Mouse (Mus musculus): ENCODE results near the gene Zfp598. TPM values are rescaled to one million over a fixed set of nuclear protein-coding genes. Genes with fewer than 3 reads are reported as not detected.

Zfp598 gene
- total RNA-seq (2017), result 14.6 to 21.7 TPM (median 15.7 TPM) in 3 replicates

DNA sequence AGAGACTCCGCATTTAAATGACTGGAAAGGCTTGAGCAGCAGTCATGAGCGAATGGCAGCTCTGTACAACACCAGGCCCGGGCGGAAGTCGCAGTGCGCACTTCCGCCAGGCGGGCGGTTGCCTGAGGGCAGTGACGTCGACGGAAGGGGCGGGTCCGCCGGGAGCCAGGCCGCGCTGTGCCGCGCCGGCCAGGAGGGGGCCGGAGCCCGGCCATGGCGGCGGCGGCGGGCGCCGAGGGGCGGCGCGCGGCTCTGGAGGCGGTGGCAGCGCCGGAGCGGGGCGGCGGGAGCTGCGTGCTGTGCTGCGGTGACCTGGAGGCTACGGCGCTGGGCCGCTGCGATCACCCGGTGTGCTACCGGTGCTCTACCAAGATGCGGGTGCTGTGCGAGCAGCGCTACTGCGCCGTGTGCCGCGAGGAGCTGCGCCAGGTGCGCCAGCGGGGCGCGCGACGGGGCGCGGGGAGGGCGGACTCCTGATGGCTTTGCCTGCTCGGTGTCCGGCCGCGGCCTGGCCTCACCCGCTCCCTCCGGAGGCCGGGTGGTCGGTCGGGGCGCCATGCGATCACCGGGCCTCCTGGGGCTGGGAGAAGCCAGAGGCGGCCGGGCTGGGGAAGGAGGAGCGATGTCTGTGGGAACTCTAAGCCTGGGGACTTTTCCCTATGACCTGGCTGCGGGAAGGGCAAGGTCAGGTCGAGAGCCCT lies at the start of gene Zfp598:
TSS of gene Zfp598 (plus strand) at position 143 of the 701 bp plus-strand sequence.
- ATAC-seq (replicated peaks; ENCODE audit: insufficient number of reproducible peaks, low FRiP score, low TSS enrichment, poor library complexity, severe bottlenecking), result peak; percentile 86

DNA sequence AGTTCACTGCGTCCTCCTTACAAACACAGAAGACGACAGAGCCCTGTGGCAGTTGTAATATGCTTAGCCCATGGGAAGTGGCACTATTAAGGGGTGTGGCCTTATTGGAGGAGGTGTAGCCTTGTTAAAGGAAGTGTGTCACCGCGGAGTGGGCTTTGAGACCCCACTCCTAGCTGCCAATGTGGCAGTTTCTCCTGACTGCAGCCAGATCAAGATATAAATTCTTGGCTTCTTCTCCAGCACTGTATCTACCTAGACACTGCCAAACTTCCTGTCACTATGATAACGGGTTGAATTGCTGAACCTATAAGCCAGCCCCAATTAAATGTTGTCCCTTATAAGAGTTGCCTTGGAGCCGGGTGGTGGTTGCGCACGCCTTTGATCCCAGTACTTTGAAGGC lies 44.0 kb upstream of the Zfp598 start:
- no peak for ATAC-seq (replicated peaks; ENCODE audit: insufficient number of reproducible peaks, low FRiP score, low TSS enrichment, poor library complexity, severe bottlenecking)

DNA sequence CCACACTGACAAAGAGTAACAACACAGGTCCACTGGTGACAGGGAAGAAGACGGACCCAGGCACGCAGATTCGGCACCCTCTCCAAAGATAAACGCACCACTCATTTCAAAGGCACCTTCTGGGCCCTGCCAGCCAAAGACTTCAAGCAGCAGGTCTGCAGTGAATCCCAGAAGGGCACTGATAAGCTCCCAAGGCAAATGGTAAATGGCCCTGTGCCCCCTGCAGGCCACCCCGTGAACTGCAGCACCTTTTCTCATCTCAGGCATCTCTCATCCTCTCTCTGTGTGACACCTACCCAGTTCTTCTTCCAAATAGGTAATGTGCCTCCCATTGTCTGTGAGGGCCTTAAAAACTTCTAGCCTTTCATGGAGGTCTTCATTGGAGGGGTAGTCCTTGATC lies 40.8 kb upstream of the Zfp598 start:
- ATAC-seq (replicated peaks; ENCODE audit: insufficient number of reproducible peaks, low FRiP score, low TSS enrichment, poor library complexity, severe bottlenecking), result peak; percentile 71

DNA sequence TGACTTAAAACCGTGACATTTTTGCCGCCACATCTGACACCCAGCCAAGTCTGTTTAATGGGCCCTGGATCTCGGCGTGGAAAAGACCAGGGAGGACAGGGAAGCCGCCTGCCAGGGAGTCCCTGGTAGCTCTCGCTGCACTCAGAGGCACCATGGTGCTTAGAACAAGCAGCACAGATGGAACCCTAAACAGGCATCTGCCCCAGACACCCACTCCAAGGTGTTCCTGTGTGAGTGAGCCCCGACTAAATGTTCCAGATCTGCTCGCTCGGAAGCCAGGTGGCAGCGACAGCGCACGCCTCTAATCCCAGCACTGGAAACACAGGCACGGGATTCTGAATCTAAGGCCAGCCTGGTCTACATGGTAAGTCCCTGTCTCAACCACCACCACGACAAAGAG lies 39.4 kb upstream of the Zfp598 start:
- ATAC-seq (replicated peaks; ENCODE audit: insufficient number of reproducible peaks, low FRiP score, low TSS enrichment, poor library complexity, severe bottlenecking), result no peak

DNA sequence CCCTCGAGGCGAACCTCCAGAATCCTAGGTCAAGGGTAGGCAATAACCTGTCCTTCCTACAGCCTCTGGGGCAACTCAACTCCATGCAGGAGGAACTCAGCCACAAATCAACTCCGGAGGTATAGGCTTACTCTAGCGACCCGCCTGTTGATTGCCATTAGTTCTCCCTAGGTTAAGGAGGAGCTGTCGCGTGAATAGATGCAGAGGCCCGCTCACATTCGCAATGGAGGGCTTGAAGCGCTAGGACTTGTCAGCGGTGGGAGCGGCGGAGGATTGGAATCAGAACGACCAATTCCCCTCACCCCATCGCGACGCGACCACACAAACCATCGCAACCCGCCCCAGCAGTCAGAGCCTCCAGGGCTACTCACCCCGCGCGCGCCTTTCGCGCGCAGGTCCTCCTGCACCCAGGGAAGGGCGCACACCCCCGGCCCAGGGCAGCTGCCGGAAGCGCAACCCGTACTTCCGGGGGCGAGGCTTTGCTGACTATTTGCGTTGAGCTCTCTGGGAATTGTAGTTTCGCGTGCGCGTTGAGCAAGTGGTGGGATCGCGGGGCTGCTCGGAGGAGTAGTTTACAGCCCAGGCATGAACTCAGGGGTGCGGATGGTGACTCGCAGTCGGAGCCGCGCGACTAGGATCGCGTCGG lies 37.2 kb upstream of the Zfp598 start, which contains the start of the genes Tsc2 and Nthl1:
TSS of gene Tsc2 (minus strand) at position 464 of the 646 bp plus-strand sequence.
TSS of gene Nthl1 (plus strand) at position 514 of the 646 bp plus-strand sequence.
- ATAC-seq (replicated peaks; ENCODE audit: insufficient number of reproducible peaks, low FRiP score, low TSS enrichment, poor library complexity, severe bottlenecking), result peak; percentile 64

DNA sequence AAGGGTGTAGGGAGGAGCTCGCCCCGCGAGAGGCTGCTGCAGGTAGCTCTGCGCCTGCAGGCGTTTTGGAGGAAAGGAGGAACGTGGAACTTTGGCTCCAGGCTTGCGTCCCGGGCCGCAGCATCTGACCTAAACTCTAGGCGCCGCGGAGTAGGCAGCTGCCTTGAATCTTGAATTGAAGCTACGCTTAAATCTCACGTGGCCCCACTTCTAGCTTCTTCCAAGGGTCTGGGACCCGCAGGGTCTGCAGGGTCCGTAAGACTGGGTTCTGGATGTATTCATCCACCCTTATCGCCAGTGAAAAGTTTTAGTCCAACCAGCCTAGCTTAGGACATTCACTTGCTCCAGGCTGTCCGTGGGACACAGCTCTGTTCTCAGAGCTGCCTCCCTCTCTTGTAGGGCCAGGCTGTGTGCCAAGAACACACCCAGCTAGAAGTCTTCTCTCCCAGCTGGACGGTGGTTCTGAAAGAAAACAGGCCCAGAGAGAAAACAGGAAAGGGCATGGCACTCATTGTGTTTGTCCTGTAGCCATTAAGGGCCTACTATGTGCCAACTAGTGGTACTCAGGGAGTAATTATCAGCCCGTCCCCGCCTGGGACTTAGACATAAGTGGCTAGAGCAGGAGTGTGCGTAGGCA lies 36.6 kb upstream of the Zfp598 start:
- ATAC-seq (replicated peaks; ENCODE audit: insufficient number of reproducible peaks, low FRiP score, low TSS enrichment, poor library complexity, severe bottlenecking), result no peak

DNA sequence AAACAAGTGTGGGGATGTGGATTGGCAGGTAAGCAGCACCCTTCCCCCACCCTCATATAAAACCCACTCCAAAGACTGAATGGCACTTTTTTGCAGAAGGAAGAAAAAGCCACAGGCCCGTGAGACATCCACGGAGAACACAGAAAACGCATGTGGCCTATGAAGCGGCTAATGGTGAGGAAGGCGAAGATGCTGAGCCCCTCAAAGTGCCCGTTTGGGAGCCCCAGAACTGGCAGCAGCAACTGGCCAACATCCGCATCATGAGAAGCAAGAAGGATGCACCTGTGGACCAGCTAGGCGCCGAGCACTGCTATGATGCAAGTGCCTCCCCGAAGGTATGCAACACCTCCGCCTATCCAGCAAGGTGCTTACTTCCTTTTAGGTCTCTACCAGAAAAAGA lies 35.7 kb upstream of the Zfp598 start:
- no peak for ATAC-seq (replicated peaks; ENCODE audit: insufficient number of reproducible peaks, low FRiP score, low TSS enrichment, poor library complexity, severe bottlenecking)

DNA sequence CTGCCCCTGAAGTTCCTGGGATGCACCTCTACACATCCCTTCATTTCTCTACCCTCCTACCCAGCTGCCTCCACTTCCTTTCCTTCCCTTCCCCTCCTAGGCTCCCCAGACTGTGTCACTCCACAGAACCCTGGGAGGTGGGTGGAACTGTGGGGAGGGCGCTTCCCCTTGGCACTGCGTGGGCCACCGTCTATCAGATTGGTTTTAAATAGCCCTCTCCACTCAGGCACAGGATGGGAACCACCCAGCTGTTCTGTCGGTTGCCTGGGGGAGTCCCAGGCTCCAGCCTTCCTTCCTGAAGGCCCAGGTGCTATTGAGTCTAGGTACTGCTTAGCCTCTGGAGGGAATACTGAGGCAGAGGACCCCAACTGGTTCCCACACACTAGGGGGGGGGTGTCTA lies 34.5 kb upstream of the Zfp598 start:
- no peak for ATAC-seq (replicated peaks; ENCODE audit: insufficient number of reproducible peaks, low FRiP score, low TSS enrichment, poor library complexity, severe bottlenecking)

DNA sequence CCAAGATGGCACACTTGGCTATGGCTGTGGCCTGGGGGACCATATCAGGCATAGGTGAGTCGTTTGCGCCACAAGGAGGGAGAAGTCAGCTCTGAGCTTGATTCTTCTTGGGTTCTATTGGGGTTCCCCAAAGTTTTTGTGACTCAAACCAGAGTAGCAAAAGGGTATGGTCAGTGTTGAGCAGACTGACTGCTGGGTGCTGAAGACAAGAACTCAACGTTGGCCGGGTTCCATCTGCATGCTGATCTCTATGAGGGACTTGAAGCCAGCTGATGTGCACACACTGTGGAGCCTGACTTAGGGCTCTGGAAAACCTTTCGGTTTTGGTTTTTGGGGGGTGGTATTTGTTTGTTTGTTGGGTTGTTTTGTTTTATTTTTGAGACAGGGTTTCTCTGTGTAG lies 33.8 kb upstream of the Zfp598 start:
- no peak for ATAC-seq (replicated peaks; ENCODE audit: insufficient number of reproducible peaks, low FRiP score, low TSS enrichment, poor library complexity, severe bottlenecking)

DNA sequence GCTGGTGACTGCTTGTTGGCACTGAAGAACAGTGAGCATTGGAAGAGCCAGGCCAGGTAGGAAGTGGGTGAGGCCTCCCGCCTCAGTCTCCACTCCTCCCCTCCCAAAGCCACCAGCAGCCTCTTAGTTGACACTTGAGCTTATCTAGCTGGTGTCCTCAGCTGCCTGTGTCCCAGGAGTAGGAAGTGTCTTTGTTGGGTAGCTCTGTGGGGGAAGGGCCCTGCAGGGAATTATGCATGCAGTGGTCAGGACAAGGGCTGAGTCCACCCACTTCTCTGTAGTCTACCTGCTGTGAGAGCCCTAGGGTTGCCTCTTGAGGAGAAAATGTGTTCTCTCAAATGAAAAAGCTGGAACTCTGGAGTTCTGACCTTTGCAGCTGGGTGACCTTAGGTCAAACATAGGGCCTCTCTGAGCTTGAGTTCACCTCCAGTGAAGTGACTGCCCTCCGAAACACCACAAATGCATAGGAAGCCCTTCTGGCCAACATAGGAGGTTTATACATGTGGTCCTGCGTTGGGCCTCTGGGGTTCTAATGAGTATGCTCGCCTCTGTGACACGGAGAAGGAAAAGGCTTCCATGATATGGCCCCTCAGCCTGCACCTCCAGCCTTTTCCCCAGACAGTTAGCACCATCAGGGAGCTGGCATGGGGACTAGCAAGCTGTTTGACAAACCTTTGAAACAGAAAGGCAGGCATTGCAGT lies 32.6 kb upstream of the Zfp598 start:
- ATAC-seq (replicated peaks; ENCODE audit: insufficient number of reproducible peaks, low FRiP score, low TSS enrichment, poor library complexity, severe bottlenecking), result no peak

DNA sequence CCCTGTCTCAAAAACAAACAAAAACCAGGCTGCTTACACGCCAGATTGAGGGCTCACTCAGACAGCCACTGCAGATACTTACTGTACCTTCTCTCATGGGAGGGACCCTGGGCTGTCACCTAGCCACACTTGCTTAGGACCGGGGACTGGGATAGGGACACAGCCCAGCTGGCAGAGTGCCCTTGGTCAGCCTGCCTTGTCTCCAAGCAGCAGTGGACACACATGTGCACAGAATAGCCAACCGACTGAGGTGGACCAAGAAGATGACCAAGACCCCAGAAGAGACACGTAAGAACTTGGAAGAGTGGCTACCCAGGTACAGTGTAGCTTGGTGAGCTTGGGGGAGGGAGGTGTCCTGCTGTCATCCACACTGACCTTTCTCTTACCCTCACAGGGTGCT lies 31.3 kb upstream of the Zfp598 start:
- no peak for ATAC-seq (replicated peaks; ENCODE audit: insufficient number of reproducible peaks, low FRiP score, low TSS enrichment, poor library complexity, severe bottlenecking)

DNA sequence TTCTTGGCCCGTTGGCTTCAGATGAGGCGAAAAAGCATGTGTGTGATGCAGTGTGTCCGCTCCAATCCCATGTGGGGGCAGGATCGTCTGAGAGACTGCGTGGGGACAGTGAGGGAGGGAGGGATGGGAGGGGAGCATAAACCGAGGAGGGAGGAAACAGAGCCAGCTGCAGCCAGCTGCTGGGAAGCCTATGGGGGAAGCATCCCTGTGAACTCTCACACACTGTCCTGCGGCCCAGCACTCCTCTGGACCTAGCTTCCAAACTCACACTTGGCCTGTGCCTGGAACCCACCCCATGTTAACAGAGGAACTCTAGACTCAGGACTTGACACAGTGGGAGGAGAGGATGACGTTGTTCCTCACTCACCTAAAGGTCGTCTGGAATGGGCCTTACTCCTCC lies 30.6 kb upstream of the Zfp598 start:
- ATAC-seq (replicated peaks; ENCODE audit: insufficient number of reproducible peaks, low FRiP score, low TSS enrichment, poor library complexity, severe bottlenecking), result no peak

DNA sequence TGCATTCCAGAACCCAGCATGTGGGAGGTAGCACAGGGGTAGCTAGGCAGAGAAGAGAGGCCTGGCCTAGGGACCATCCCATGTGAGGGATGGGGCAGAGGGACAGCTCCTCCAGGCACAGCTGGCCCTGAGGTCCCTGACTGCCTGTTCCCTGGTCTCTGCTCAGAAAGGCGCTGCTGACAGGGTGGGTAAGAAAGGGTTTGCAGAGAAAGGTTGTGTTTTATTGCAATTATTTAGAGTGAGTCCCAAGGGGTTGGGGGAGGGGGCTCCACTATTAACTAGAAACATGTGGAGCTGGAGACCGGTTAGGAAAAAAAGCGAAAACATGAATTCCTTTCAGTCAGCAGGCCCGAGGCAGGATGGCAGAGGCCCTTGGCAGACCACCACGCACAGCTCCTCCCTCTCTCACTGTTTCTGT lies 29.9 kb upstream of the Zfp598 start:
- ATAC-seq (replicated peaks; ENCODE audit: insufficient number of reproducible peaks, low FRiP score, low TSS enrichment, poor library complexity, severe bottlenecking), result no peak

DNA sequence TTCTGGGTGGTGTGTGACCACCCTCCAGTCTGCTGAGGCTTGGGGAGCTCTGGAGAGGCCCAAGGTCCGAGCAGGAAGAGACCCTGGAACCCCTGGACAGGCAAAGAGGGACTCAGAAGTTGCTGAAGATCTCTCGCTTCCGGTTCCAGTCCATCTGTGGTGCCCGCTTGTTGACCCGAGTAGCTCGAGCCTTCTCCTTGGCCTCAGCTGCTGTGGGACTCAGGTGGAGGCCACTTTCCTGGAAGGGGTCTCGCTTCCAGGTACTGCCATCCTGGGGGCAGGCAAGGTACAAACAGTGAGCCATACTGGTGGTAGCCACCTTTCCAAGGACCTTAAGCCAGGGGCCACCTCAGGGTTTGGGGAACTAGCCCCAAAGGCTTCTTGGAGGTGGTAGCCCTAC lies 29.4 kb upstream of the Zfp598 start:
- no peak for ATAC-seq (replicated peaks; ENCODE audit: insufficient number of reproducible peaks, low FRiP score, low TSS enrichment, poor library complexity, severe bottlenecking)

DNA sequence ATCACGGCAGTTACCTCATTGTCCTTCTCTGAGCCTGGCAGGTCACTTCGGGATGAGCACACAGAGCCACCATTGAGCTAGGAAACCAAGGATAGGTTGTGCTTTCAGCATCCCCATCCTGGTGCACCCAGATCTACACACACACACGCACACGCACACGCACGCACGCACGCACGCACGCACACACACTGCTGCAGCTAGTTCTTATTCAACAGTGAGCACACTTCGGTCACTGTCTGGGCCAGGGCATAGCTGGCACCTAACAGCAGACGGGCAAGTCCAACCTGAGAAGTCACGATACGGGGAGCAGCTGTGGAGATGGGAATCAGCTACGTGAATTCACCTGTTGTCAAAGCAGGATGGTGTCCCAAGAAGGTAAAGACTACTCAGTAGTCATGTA lies 28.9 kb upstream of the Zfp598 start:
- no peak for ATAC-seq (replicated peaks; ENCODE audit: insufficient number of reproducible peaks, low FRiP score, low TSS enrichment, poor library complexity, severe bottlenecking)

DNA sequence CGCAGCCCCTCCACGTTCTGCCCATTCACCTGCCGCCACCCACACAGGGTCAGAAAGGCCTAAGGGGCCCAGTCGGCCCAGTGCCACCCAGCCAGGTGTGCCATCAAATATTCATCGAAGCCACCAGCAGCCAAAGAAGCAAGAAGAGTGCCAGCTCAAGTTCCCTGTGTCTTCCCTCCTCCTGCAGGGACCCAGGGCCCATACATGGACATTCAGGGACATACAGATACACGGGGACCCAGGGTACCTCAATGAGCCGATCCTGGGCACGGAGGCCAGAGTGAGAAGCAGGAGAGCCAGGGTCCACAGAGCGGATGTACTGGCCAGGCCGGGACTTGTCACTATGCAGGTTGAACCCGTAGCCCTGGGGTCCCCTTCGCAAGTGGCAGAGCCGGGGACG lies 27.5 kb upstream of the Zfp598 start:
- ATAC-seq (replicated peaks; ENCODE audit: insufficient number of reproducible peaks, low FRiP score, low TSS enrichment, poor library complexity, severe bottlenecking), result no peak

DNA sequence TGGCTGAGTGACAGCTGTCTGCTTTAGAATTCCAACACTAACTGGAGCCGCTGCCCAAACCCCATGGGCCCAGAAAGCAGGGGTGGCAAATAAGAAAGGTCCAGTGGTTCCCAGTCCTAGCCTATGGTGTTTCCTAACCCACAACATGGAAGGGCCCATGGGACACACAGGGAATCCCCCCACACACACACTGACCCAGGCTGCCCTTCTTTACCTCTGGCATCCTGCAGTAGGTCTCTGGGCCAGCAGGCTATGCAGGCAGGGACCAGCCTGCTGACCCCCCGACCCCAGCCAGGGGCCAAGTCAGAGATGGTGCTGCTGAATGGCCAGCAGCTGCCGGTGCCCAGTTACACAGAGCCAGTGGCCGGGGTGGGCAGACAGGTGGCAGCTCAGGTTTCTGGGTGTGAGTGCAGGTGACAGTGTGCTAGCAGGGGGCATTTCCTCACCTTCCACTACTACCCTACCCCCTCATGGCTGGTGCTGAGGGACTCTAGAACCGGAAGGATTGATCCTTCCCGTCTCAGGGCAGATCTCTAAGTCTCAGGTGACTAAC lies 26.6 kb upstream of the Zfp598 start:
- no peak for ATAC-seq (replicated peaks; ENCODE audit: insufficient number of reproducible peaks, low FRiP score, low TSS enrichment, poor library complexity, severe bottlenecking)

DNA sequence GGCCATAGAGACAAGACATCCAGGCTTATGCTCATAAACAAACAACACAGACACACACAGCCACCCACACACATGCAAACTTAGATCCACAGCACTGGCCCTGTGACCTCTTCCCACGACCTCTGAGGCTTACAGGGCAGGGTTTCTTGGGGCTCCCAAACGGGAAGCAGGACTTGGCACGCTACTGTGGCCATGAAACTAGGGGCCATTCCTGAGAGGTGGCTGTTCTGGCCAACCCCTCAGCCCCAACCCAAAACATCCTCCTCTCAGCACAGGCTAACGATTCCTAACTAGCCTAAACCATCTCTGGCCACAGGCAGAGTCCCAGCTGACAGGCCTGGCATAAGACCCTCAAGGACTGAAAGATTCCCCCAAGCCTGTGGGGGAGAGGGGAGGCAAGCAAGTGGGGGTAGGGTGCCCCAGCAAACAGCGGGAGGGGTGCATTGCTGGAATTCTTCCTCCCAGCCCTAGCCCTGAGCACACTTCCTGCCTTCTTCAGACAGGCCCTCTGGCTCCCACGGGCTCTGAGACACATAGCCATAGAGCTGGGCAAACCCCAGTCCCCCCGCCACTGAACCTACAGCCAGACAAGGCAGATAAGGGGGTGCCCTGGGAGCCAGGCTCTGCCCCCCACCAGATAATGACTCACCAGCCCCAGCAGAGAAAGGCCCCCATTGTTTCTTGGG lies 25.3 kb upstream of the Zfp598 start:
- ATAC-seq (replicated peaks; ENCODE audit: insufficient number of reproducible peaks, low FRiP score, low TSS enrichment, poor library complexity, severe bottlenecking), result no peak
